Mouse (Mus musculus): ENCODE data around the gene Llgl1.

Llgl1 gene

DNA sequence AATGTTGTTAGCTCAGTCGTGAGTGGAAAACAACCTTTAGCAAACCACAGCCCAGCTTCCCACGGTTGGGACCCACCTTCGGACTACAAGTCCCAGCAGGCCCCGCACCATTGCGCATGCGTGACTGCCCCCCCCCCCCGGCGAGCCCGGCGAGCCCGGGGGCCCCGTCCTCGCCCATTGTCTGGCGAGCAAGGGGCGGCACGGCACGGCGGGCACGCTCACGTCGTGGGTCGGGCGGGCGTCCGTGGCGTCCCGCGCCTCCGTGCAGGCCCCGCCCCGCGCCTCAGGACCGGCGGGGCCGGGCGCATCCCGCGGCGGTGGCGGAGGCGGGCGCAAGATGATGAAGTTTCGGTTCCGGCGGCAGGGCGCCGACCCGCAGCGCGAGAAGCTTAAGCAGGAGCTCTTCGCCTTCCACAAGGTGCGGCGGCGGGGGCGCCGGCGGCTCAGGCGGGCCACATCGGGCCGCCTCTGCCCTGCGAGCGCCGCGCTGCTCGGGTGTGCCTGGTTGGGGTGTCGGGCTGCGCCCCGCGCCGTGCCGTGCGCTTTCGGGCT lies at the start of gene Llgl1:
TSS of gene Llgl1 (plus strand) at position 200 of the 552 bp plus-strand sequence.
- peak; percentile 68 to 89 for DNase-seq (ENCODE audit: low spot score in 2 of 2)

DNA sequence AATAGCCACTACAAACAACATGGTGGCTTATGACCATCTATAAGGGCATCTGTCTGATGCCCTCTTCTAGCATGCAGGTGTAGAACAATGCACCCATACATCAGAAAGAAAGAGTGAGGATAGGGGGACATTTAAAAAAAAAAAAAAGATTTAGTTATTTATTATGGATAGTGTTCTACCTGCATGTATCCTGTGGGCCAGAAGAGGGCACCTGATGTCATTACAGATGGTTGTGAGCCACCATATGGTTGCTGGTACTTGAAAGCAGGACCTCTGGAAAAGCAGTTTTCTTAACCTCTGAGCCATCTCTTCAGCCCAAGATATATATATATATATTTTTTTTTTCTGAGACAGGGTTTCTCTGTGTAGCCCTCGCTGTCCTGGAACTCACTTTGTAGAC lies 3.4 kb upstream of the Llgl1 start:
- DNase-seq (ENCODE audit: low spot score in 2 of 2): no peak

DNA sequence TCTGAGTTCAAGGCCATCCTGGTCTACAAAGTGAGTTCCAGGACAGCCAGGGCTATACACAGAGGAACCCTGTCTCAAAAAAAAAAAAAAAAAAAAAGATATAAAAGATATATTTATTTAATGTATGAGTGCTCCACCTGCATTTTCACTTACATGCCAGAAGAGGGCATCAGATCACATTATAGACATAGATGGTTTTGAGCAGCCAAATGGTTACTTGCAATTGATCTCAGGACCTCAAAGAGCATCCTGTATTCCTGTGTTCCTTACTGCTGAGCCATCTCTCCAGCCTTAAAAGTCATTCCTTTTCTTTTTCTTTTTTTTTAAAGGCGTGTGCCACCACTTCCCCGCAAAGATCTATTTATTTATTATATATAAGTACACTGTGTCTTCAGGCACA lies 2.0 kb upstream of the Llgl1 start:
- DNase-seq (ENCODE audit: low spot score in 2 of 2): no peak

DNA sequence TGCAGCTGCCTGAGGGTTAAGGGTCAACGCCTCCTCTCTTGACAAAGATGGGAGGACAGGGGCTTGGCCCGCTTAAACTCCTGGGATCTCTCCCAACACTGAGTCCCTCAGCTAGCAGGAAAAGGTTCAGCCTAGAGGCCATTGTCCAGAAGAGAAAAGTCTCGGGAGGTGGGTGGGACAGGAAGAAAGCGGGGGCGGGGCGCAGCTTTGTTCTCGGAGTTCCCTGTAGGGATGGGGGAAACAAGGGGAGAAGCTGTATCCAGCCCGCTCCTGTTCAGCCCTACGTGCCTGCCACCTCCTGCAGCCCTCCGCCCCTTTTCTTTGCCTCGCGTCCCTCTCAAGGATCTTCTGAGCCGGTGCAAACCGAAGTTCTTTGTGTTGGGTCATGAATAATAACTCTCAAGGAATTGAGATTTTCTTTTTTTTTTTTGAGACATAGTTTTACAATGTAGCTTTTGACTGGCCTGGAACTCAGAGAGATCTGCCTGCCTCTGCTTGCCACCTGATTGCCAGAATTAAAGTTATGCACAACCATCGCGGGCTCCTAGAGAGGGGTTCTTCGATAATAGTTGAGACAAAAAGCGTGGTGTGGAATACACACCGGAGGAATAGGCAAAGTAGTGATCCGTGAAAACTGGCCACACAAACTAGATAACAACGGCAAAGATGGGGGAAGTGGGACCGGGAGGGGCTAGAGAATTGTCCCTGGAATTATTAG lies 558 bp upstream of the Llgl1 start:
- peak in 1 of 2 experiments; percentile 46 for DNase-seq (ENCODE audit: low spot score in 2 of 2)

DNA sequence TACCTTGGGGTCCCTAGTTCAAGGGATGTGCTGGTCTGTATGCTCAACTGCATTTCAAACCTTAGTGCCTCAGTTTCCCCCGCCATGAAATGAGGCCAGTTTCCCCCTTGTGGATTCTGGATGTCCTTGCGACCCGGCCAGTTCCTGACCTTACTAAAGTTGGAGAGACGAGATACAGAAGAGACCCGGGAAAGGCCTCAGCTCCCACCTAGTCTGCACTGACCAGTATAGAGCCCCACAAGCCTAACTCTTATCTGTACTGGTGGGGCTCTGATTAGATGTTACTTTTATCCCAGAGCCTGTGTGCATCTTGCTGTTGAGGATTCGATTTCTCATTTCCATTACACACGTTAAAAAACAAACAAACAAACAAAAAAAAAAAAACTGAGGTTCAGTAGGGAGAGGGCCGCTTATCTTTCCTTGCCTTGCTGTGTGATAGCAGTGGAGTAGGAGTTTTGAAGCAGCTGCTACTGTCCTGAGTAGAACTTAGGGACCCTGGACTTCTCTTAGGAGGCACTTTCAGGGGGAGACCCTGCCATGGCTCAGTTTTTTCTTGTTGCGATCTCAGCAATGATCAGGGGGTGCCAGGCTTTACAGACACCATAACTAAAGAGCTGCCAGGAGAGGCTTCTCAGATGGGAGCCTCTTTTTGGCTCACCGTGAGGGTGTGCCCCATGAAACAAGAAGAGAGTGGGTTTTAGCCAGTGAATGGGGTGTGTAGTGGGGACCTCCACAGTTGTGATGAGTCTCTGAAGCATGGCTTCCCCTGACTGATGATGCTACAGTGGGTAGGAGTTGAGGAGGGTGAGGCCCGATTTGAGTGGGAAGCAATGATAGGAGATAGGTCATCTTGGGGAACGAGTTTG lies 1.0 kb downstream of the Llgl1 start:
- peak in 1 of 2 experiments; percentile 1 for DNase-seq (ENCODE audit: low spot score in 2 of 2)

DNA sequence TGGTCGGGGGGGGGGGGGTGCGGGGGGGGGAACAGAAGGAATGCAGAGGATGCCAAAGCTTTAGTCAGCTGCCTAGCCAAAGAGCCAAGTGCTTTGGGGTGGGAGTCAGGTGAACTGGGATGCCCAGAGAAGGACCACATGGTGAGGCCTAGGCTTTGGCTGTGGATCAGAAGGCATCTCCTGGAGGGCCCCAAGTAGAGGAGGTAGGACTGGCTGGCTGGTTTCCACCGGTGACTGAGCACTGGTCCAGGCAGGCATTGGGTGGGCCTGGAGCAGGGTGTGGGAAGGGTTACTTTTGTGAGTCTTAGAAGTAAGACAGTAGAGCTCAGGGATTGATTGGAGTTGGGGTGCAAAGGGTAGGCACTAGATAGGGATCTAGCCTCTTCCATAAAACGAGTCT lies 2.1 kb downstream of the Llgl1 start:
- DNase-seq (ENCODE audit: low spot score in 2 of 2): peak in 1 of 2 experiments; percentile 1

DNA sequence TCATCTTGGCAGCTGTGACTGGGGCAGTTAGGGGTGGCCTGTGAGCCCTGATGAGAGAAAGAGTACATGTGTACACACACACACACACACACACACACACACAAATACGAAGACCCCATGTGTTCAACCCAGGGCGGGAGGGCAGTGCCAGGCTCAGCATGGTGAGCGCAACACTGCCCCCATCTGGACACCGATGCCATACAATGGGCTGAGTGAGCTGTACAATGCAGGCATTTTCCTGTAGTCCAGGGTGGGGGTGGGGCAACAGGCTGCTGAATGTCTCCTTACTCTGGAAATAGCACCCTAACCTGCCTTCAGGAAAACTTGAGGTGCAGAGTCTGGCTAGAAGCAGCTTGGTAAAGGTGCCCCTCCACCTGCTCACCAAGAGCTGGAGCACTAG lies 3.6 kb downstream of the Llgl1 start:
- peak; percentile 58 to 84 for DNase-seq (ENCODE audit: low spot score in 2 of 2)

DNA sequence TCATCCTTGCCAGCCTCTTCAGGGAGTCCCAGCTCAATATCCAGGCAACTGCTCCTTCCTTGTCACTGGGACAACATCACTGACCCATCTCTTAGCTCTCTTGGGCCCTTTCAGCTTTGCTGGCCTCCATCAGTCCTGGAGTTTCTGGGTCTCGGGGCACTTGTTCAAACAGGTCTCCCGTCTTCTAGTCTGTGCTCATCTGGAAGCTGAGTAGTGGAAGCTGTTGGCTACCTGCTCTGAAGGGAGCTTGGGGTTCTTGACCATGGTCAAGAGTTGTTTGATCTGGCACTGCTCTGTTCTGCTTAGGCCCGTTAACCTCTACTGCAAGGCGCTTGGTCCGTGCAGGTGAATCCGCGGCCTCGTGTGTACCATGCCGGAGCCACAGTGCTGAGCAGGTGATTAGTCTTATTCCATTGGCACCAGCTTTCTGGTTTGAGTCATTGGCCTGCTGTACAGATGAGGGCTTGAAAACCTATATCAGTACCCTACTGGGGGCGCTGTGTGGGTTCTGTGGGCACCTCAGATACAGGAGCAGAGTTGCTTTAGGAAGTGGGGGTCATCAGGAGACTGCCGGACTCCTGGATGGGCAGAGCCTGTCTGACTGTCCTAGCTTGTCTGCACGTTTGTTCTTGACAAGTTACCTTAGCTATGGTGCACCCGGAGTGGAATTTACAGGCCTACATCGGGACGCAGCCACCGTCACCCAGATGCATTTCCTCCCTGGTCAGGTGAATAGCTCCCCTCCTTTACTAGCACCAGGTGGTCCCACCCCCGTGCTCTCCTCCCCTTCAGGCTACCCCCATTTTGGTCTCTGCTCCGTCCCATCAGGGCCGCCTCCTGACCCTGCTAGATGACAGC lies 4.7 kb downstream of the Llgl1 start:
- no peak for DNase-seq (ENCODE audit: low spot score in 2 of 2)

DNA sequence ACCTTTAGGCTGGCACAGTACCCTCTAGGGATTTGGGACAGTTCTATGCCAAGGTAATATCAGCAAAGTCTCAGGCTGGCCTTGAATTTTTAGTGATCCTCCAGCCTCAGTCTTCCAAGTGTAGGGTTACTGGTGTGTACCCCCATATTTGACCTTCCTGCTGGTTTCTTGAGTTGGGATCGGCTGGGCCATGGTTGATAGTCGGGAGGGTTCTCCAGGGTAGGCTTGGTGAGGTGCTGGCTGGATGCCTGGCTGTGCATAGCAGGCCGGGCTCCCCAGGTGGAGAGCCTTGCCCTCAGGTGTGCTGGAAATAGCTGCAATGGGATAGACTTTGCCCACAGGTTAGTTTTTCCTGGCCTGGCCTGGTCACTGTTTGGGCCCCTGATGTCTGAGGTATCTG lies 5.7 kb downstream of the Llgl1 start:
- no peak for DNase-seq (ENCODE audit: low spot score in 2 of 2)

DNA sequence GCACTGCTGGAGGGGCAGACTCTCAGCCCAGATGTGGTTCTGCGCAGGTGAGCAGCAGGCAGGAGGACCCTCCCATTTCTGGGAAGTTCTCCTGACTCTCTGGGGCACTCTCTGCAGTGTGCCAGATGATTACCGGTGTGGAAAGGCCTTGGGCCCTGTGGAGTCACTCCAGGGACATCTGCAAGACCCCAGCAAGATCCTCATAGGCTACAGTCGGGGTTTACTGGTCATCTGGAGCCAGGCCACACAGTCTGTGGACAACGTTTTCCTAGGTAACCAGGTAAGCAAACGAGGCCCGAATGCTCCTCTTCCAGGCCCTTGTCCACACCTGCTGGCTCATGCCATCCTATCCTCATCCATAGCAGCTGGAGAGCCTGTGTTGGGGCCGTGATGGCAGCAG lies 6.6 kb downstream of the Llgl1 start:
- no peak for DNase-seq (ENCODE audit: low spot score in 2 of 2)

DNA sequence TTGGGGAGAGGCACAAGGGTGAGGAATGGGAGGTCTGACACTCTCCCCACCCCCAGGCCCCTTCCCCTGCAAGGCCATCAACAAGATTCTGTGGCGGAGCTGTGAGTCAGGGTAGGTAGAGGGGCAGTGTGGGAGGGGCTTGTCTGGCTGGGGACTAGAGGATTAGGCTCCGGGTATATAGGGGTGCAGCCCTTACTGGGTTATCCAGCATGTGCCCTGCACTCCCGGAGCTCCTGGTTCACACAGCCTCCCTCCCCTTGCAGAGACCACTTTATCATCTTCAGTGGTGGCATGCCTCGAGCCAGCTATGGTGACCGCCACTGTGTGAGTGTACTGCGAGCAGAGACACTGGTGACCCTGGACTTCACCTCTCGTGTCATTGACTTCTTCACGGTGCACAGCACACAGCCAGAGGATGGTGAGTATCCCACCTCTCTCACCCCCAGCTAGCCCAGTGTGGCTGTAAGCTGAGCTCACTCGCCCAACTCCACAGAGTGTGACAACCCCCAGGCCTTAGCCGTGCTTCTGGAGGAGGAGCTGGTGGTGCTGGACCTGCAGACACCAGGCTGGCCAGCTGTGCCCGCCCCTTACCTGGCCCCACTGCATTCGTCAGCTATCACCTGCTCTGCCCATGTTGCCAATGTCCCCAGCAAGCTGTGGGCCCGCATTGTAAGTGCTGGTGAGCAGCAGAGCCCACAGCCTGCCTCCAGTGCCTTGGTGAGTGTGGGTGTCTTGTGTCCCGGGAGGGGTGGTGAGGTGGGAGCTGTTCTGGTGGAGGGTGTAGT lies 7.4 kb downstream of the Llgl1 start:
- DNase-seq (ENCODE audit: low spot score in 2 of 2): no peak

DNA sequence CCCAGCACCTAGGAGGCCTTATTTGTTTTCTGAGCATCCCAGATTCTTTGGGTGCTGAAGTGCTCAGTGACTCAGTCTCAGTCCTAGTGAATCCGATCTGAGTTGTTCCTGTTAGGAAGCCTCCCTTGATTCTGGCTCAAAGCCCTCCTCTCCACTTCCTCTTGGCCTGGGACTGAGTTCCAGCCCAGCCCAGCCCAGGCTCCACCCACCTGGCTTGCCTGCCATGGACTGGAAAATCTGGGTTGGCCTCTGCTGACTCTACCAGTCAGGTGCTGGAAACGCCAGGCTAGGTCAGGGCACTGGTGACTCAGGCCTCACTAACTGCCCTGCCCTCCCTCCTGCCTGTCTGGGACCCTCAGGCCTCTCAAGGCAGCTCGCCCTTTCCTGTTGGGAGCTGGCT lies 8.1 kb downstream of the Llgl1 start:
- DNase-seq (ENCODE audit: low spot score in 2 of 2): no peak

DNA sequence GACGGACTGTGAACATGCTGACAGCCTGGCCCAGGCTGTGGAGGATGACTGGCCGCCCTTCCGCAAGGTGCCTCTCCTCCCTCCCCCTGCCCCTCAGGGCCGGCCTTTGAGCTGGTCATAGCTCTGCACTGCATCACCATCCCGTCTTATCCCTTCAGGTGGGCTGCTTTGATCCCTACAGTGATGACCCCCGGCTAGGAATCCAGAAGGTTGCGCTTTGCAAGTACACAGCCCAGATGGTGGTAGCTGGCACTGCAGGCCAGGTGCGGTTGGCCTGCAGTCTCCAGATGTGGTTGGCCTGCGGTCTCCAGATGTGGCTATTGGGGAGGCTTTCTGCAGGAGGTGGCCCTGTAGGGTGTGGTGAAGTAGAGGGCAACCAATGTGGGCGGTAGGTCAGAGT lies 9.1 kb downstream of the Llgl1 start:
- DNase-seq (ENCODE audit: low spot score in 2 of 2): no peak

DNA sequence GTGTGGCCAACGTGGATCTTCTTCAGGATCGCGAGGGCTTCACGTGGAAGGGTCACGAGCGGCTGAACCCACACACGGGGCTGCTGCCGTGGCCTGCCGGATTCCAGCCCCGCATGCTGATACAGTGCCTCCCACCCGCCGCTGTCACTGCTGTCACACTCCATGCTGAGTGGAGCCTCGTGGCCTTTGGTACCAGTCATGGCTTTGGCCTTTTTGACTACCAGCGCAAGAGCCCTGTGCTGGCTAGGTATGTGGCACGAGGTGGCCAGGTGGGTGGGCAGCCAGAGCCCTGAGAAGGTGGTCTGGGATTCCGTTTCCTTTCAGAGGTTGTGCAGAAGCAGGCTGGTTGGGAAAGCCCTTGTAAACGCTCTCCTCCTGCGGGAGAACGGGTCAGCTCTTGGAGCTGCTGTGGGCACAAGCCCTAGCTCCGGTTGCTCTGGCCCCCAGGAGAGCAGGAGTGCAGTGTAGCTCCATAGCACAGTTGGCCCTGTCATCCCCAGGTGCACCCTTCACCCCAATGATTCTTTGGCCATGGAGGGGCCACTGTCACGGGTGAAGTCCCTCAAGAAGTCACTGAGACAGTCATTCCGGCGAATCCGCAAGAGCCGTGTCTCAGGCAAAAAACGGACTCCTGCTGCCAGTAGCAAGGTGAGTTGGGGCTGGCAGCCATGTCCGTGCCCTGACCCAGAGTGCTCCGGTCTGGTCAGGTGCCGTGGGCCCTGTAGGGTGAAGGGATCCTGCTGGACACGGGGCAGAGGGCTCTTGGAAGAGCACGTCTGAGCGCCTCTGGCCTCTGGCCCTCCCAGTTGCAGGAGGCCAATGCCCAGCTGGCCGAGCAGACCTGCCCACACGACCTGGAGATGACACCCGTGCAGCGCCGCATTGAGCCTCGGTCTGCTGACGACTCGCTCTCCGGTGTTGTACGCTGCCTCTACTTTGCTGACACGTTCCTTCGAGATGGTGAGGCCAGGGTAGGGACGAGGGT lies 10.2 kb downstream of the Llgl1 start:
- no peak for DNase-seq (ENCODE audit: low spot score in 2 of 2)

DNA sequence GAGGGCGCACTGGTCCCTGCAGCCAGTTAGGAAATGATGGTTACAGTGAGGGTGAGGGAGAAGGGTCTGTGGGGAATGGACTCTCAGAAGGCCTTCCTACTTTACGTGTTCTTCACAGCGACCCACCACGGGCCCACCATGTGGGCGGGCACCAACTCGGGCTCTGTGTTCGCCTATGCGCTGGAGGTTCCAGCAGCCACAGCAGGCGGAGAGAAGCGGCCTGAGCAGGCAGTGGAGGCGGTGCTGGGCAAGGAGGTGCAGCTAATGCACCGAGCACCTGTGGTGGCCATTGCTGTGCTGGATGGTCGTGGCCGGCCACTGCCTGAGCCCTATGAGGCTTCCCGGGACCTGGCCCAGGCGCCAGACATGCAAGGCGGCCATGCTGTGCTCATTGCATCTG lies 11.7 kb downstream of the Llgl1 start:
- DNase-seq (ENCODE audit: low spot score in 2 of 2): no peak

DNA sequence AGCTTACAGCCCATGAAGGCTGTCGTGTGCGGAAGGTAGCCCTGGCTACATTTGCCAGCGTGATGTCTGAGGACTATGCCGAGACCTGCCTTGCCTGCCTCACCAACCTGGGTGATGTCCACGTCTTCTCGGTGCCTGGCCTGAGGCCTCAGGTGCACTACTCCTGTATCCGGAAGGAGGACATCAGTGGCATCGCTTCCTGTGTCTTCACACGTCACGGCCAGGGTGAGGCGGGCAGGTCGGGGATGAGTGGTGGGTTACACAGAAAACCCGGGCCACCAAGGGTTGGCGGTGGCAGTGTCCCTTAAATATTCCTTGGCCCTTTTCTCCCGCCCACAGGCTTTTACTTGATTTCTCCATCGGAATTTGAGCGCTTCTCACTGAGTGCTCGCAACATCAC lies 12.5 kb downstream of the Llgl1 start:
- DNase-seq (ENCODE audit: low spot score in 2 of 2): no peak

DNA sequence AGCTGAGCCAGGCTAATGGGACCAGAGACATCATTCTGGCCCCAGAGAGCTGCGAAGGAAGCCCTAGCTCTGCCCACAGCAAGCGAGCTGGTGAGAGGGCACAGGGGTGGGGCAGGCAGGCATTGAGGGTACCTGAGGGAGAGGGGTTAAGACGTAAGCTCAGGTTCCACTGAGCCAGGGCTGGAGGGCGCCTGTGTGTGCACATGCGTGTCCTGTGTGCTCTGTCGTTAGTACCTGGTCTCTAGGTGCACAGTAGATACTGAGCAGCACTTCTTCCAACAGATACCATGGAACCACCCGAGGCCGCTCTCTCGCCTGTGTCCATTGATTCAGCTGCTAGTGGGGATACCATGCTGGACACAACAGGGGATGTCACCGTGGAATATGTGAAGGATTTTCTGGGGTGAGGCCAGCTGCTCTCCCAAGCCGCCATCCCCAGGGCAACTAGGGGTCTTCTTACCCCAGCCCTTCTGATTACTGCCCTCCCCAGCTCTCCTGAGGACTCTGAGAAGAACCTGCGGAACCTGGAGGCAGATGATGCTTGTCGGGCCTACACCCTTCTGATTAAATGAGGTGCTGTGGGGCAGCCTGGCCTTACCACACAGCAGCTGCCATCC lies 13.2 kb downstream of the Llgl1 start:
- no peak for DNase-seq (ENCODE audit: low spot score in 2 of 2)

DNA sequence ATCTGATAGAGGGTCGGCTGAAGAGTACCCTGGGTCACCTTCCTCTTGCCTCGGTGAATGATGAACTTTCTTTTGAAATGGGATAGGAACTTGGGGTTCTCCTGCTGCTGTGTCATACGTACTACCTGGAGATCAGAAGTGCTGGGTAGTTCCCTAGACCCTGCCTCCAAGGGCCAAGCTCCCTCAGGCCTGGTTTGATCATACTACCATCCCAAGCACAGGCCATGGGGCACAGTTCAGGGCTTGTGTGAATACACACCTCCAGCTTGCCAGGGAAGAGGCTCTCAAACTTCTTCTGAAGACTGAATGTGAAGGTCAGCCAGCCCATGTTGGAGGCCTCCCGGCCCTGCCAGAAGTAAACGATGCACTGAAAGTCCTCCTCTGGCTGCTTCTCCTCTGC lies 16.3 kb downstream of the Llgl1 start:
- DNase-seq (ENCODE audit: low spot score in 2 of 2): no peak

DNA sequence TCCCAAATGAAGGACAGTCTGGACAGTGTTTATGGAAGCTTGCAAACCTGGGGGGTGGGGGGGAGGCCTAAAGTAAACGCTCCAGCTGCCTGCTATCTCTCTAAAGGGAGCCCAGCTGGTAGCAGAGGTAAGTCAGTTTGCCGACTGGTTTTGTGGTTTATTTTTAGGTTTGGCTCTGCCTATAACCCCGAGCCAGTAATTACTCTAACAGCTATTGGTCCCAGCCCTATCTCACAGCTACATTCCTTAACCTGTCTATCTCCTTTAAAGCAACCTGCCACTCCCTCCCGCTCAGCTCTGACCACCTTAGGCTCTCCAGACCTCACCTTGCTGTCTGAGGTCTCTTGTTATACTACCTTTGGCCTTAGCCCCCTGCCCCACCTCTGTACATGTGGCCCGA lies 19.7 kb downstream of the Llgl1 start:
- no peak for DNase-seq (ENCODE audit: low spot score in 2 of 2)
